Mouse (Mus musculus) layer of hippocampus, postnatal 10 days (tissue): ENCODE data around the gene Gpd2. TPM values are rescaled to one million over a fixed set of nuclear protein-coding genes. Genes with fewer than 3 reads are reported as not detected.

Experiments
- DNase-seq, 2 experiments: peaks; one replicate each; pipeline ENCODE4 v3.0.0; 2021; ENCODE audit warnings: low spot score in 2 of 2
- total RNA-seq, 2 experiments: library from RNA; stranded (reverse); gene quantifications; 2 replicates each; pipeline ENCODE4 v1.2.3; 2021

The Gpd2 gene
- total RNA-seq, 2 experiments from 2014 or later = 124 to 139 TPM

DNA sequence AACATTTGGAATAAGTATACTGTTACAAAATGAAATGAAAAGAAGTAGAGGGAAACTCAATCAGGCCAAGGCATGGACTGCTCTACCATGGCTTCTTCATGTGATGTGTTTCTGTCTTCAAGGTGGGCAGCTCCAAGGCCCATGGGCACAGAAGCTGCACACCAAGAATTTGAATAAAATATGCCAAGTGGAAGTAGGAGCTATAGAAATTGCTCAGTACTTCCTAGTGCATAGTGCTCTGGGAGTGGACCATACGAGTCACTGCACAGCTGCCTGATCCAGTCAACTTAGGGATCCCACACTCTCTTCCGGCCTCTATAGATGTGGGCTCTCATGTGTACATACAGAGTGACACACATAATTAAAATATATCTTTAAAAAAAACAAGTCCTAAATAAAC lies 147.2 kb downstream of the Gpd2 start:
- DNase-seq = no peak

DNA sequence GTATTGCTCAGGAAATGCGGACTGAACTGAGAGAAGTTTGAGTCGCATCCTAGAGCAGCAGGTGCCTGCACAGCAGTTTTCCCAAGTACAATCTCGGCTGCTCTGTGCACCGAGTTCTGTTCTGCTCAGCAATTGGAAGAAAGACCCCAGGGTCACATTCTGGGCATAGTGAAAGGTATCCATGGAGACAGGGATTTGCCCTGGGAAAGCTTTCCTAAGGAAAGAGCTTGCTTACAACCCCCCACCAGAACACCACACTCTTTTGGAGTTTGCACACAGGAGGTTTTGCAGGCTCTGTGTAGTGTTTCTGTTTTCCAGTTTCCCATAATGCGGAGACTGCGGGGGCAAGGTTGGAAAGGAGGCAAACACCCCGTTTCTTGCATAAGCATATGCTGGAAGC lies 150.4 kb downstream of the Gpd2 start:
- peak; percentile 17 to 37 for DNase-seq

DNA sequence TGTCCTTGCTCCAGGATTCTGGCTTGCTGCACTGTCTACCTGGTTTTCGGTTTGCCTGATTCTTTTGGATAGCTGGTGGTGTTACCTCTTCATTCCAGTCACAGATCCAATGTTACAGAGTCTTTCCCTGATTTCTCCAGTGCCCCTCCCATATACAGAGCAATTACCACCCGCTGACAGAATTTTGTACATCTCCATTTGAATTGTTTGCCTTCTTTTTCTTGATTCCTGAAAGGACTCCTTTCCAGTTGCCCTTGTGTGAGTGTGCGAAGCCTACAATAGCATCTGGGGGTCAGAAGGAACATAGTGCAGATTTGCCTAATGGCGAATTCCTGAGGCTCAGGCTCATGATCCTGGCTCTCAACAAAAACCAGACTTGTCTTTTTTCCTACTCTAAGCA lies 157.6 kb downstream of the Gpd2 start:
- DNase-seq = no peak

DNA sequence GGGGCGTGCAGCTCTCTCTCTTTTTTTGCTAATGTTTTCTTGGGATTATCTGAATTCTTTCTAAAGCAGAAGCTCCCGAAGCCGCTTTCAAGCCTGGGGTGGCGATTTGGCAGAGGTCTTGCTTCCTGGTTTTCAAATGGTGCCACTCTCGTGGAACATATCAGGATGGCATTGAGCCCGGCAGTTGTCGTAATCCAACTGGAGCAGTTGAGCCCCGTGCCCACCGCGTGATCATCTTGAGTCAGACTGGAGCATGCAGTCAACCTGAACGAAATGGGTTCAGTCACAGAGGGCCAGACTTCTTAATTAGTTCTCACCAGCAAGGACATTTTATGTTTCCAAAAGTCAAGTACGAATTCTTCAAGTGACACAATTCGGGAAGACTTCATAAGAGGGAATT lies 158.6 kb downstream of the Gpd2 start:
- DNase-seq = no peak

GRCm38 (mm10) chr2:57397727-57398126 lies 160.3 kb downstream of the Gpd2 start:
- DNase-seq = no peak

DNA sequence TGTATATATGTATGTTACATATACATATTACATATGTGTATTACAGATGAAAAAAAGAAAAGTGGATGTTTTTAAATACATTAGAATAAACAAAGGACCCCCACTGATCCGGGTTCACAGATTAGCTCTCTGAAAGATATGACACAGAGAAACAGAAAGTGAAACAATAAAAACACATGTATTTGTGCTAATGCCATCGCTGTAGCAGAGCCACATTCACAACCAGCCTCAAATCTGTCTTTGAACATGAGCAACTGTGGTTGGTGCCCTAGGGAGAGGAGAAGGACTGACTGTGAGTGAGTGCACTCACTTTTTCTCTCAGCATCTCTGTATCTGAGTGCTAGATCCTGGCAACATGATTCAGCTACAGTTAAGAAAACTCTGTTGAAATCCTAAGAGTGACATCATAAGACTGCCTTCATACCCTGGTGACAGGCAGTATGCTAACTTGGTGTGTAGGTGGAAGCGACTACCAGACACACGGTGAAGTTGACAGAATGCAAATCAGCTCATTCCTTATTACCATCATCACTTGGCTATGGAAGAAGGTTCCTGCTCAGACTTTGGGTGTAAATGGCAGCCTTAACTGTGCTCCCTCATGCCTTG lies 170.1 kb downstream of the Gpd2 start:
- no peak for DNase-seq

GRCm38 (mm10) chr2:57408413-57408812 lies 171.0 kb downstream of the Gpd2 start:
- no peak for DNase-seq

GRCm38 (mm10) chr2:57411551-57411950 lies 174.1 kb downstream of the Gpd2 start:
- DNase-seq = no peak

DNA sequence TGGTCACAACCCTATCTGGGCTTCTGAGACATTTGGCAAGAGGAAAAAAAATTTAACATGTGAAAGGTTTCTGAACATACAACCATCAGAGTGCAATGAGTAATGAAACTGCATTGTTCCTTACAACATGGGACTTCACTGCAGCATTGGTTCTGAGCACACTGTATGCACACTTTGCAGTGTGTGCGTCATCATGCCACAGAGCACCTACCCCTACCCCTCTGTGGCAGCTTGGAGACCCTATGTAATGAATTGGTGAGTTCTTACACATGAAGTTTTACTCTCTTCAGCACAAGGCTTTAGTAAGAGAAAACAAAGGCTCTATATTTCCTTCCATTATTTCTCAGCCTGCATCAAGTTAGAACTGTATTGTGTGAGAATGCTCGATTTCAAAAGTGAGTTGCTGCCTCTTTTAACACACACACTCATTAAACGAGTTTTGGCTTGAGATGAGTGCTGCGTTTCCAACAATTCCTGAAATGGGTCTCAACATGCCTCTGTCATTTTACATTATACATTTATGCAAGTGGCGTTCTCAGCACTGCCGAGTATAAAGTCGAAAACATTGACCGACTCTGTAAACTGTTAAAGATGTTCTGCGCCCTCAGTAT lies 177.2 kb downstream of the Gpd2 start:
- DNase-seq = no peak

DNA sequence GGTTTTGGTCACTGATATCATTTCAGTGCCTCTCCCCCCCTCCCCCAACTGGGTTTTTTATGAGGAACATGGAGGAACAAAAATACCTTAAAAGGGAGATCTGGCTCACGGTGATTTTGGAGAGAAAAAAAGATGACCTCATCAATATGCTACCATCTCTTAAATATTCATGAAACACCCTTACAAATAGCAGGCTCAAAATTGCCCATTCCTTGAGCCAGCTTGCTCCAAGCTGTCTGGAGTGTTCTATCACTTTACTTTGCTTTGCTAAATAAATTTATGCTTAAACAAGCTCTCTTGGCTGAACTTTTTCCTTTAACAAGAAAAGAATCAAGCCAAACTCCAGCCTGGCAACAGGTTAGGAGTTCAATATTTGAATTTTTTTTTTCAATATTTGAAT lies 179.3 kb downstream of the Gpd2 start:
- no peak for DNase-seq

Other genes starting within 250 kb of the Gpd2 start
- 10 to 100 TPM; 55.5 to 75.3 TPM for gene Nr4a2, start 113.6 kb upstream of the Gpd2 start, total RNA-seq